Mouse (Mus musculus) kidney, embryonic 15.5 days (tissue): ENCODE measurements at regions not wholly inside any gene's neighbourhood (a gene's known extent, or its start where the extent isn't known, plus 50 kb on each side); places are given as distances from the start of the nearest gene placed in this dataset.
"Not testable (repeated sequence)": the region's sequence is repeated elsewhere in the genome, so short reads cannot be mapped to it uniquely, and the experiment has no call there.

ENCODE experiments used
- ATAC-seq: fragments of 200-750 bp; cut with Nextera tagmentation; replicated peaks from 2 replicates; pipeline ENCODE4 v1.8.0; 2017; ENCODE audit warnings: moderate TSS enrichment; ENCODE audit not compliant: low FRiP score
- H3K27ac ChIP-seq: fragments of 300-500 bp; sonication (generic); 2 replicates; pipeline ENCODE4 v1.5.1; 2015; ENCODE audit warnings: mild to moderate bottlenecking, inconsistent platforms
- H3K27me3 ChIP-seq: fragments of 300-500 bp; sonication (generic); 2 replicates; pipeline ENCODE4 v1.6.1; 2015; ENCODE audit warnings: inconsistent platforms
- H3K36me3 ChIP-seq: fragments of 300-500 bp; sonication (generic); 2 replicates; pipeline ENCODE4 v1.6.1; 2015; ENCODE audit warnings: inconsistent platforms
- H3K4me1 ChIP-seq: fragments of 300-500 bp; sonication (generic); 2 replicates; pipeline ENCODE4 v1.6.1; 2015; ENCODE audit warnings: inconsistent platforms
- H3K4me2 ChIP-seq: fragments of 300-500 bp; sonication (generic); 2 replicates; pipeline ENCODE4 v1.6.1; 2015; ENCODE audit warnings: moderate library complexity, mild to moderate bottlenecking, inconsistent platforms
- H3K4me3 ChIP-seq: fragments of 300-500 bp; sonication (generic); replicated peaks from 2 replicates; pipeline ENCODE4 v1.5.1; 2015; ENCODE audit warnings: mild to moderate bottlenecking, inconsistent platforms
- H3K9ac ChIP-seq: fragments of 300-500 bp; sonication (generic); 2 replicates; pipeline ENCODE4 v1.6.1; 2015; ENCODE audit warnings: mild to moderate bottlenecking, inconsistent platforms
- H3K9me3 ChIP-seq: fragments of 300-500 bp; sonication (generic); replicated peaks from 2 replicates; pipeline ENCODE4 v1.6.1; 2016; ENCODE audit warnings: inconsistent platforms
- WGBS: fragments of 180-500 bp; shearing (Covaris S2); methylation state at CpG from one replicate; pipeline ENCODE4 v1.1.7; 2015; ENCODE audit warnings: mixed read lengths; 5-methylcytosine and 5-hydroxymethylcytosine counted together

DNA sequence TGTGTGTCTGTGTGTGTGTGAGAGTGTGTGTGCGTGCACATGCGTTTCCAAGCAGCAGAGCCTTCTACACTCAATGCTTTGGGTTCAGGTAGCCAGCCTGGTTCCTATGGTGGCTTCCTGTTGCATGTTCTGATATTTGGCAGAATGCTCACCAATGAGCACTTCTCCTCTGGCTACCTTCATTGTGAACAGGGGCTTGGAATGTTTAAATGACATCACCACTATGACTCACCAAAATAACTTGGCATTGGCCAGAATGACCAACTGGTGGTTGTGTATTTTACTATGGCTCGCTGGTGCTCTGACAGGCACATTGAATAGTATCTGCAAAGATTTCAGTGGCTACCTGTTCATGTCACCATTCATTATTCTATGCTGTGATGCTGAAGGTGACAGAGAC lies 186.2 kb downstream of the Diras2 start:
- Histone ChIP-seq H3K4me2 (no peak overlapping the region), H3K4me1 (no peaks in the 10 kb centered on the region), H3K27ac (no peak overlapping the region), H3K36me3 (no peaks in the 10 kb centered on the region), H3K27me3 (no peaks in the 10 kb centered on the region), H3K9me3 (no peaks in the 10 kb centered on the region), H3K4me3 (no peak overlapping the region), H3K9ac (no peak overlapping the region)
- 96% methylated on average over 3 of the region's 3 CpGs for WGBS
- ATAC-seq: no peak

DNA sequence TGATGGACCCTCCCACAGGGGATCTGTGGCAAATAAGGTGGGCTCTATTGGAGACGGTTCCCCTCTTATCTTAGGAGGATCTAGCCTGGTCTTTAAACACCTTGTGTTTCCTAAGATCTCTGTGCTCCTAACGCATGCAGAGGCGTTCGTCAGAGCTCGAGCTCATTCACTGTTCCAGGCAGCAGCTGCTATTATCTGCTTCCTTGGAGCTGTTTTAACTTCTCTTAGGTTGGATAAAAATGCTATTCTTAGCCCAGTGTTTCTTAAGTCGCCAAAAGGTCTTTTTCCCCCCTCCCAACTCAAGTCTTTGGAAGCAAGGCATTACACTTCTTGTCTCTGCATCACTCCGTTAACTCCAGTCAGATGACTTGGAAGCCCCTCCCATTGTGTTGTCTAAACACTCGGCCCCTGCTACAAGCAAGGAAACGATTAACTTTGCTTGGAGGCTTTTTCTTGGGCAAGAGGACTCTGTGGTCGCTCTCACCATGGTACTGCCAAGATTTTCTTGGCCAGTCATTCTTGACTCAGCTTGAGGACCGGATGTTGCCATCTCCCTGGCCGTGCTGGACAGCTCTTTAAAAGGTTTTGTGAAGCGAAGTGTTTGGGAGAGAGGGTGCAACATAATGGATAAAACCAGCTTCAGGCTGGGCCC lies 185.6 kb downstream of the Diras2 start:
- Histone ChIP-seq H3K4me2 (no peak overlapping the region), H3K9ac (no peak overlapping the region), H3K36me3 (no peaks in the 10 kb centered on the region), H3K27ac (no peak overlapping the region), H3K4me1 (no peaks in the 10 kb centered on the region), H3K27me3 (no peaks in the 10 kb centered on the region), H3K4me3 (no peak overlapping the region), H3K9me3 (no peaks in the 10 kb centered on the region)
- 63% methylated on average over 13 of the region's 13 CpGs for WGBS
- no peak for ATAC-seq

DNA sequence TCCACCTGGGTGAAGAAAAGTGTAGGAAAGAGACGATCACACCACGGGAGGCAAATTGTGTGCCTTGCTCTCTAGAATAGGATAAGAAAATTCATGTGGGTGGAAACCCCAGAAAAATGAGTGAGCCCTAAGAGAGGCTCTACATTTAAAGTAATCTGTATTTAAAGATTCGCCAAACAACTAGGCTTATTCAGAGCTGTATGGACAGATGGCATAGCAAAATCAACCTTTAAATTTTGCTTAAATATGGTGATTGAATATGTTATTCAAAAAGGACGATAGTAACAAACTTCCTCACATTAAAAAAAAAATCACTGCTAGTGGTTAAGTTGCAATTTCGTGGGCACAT lies 185.1 kb downstream of the Diras2 start:
- ATAC-seq: no peak
- no peak overlapping the region for H3K9ac ChIP-seq
- no peaks in the 10 kb centered on the region for H3K36me3 ChIP-seq
- H3K9me3 ChIP-seq: no peaks in the 10 kb centered on the region
- H3K4me2 ChIP-seq: no peak overlapping the region
- no peaks in the 10 kb centered on the region for H3K27me3 ChIP-seq
- 90% methylated on average over 5 of the region's 5 CpGs for WGBS
- no peak overlapping the region for H3K4me3 ChIP-seq
- H3K27ac ChIP-seq: no peak overlapping the region
- H3K4me1 ChIP-seq: no peaks in the 10 kb centered on the region

DNA sequence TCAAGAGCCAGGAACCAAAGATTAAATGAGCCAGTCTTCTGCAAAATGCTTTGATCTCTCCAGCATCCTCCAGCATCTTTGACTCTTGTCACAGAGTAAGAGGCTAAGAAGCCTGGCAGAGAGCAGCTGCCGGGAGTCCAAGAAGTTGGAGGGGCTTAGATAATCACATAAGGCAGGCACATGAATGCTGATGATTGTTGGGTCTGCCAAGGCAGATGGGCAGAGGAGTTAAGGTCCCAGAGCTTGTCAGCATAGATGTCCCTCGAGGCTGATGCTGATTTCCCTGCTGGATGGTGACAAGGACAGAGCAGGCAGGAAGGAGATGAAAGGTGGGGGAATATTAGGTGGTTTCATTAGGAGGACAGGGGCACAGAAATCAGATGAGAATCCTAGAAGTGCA lies 183.4 kb downstream of the Diras2 start:
- no peak for ATAC-seq
- Histone ChIP-seq H3K4me3 (no peak overlapping the region), H3K27ac (no peak overlapping the region), H3K9me3 (no peaks in the 10 kb centered on the region), H3K4me1 (no peaks in the 10 kb centered on the region), H3K9ac (no peak overlapping the region), H3K27me3 (no peaks in the 10 kb centered on the region), H3K4me2 (no peak overlapping the region), H3K36me3 (no peaks in the 10 kb centered on the region)
- WGBS: 67% methylated on average over 2 of the region's 2 CpGs

DNA sequence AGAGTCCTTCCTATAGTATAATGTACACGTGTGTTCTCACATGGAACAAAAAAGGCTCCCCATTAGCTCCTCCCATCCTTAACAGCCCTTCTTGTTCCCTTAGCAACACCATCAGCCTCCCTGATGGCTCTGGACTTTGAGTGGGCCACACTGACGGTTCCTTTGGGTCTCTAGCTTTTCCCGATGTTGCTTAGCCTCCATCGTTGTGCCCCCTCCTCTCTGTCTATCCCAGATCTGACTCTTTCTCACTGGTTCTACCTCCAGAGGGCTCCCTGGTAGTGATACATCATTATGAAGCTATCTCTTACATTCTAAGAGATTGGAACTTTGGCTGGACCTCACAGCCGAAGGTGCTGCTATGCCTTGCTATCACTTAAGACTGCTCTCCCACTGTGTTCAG lies 181.5 kb downstream of the Diras2 start:
- Histone ChIP-seq H3K4me3 (no peak overlapping the region), H3K9me3 (no peaks in the 10 kb centered on the region), H3K27me3 (no peaks in the 10 kb centered on the region), H3K9ac (no peak overlapping the region), H3K4me2 (no peak overlapping the region), H3K36me3 (no peaks in the 10 kb centered on the region), H3K27ac (no peak overlapping the region), H3K4me1 (no peaks in the 10 kb centered on the region)
- no peak for ATAC-seq
- 92% methylated on average over 5 of the region's 5 CpGs for WGBS

DNA sequence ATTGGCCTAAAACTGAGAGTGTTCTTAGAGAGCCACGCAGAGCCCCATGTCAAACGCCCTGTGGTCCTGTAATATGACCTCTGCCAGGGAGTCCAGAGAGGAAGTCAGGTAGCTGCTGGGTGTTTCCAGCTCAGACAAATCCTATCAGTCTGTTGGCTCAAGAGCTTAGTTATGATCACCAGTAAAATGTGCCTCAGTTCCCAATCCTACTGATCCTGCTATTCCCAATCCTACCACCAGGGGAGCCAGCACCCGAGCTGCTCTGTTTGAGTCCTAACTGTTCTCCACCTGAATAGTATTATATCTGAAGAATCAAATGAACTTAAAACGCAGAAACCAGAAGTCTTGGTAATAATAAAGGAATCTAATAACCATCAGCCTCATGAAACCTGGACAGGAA lies 178.5 kb downstream of the Diras2 start:
- H3K27ac ChIP-seq: no peak overlapping the region
- 0 out of 2 replicates have a peak, but pooled peaks cover 6% of the 10 kb centered on the region for H3K9me3 ChIP-seq
- H3K4me2 ChIP-seq: no peak overlapping the region
- H3K9ac ChIP-seq: no peak overlapping the region
- no peaks in the 10 kb centered on the region for H3K4me1 ChIP-seq
- 70% methylated on average over 4 of the region's 4 CpGs for WGBS
- no peak overlapping the region for H3K4me3 ChIP-seq
- H3K27me3 ChIP-seq: no peaks in the 10 kb centered on the region
- H3K36me3 ChIP-seq: no peaks in the 10 kb centered on the region
- no peak for ATAC-seq

DNA sequence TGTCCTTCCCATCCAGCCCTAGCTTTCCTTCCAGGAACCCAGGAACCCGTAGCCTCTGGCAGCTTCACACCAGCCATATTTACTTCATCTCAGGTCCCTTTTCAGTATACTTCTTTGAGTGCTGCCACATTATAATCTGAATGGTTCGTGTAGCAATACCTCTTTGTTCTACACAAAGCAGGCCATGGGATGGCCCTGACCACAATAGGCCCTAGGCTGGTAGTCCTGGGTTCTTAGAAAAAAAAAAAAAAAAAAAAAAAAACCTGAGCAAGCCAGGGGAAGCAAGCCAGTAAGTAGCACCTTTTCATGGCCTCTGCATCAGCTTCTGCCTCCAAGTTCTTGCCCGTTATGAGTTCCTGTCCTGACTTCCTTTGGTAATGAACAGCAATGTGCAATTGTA lies 177.6 kb downstream of the Diras2 start:
- Histone ChIP-seq H3K9ac (no peak overlapping the region), H3K36me3 (no peaks in the 10 kb centered on the region), H3K4me2 (no peak overlapping the region), H3K27me3 (no peaks in the 10 kb centered on the region), H3K9me3 (0 out of 2 replicates have a peak, but pooled peaks cover 6% of the 10 kb centered on the region), H3K4me1 (no peaks in the 10 kb centered on the region), H3K4me3 (no peak overlapping the region), H3K27ac (no peak overlapping the region)
- 83% methylated on average over 3 of the region's 3 CpGs for WGBS
- no peak for ATAC-seq

DNA sequence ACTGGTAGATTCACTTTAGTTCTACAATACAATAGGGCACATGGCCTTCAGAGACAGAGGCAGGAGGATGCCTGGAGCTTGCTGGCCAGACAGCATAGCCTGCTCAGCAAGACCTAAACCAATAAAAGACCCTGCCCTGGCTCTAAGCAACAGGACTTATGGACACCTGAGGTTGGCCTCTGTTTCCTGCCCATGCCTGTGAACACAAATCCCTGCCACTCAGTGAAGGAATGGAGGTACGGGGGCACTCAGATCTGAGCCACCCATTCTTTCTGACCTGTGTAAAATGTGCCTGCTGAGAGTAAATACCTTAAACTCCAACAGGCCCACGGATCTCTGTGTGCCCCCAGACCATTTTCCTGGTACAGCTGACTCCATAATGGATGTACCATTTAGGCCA lies 177.1 kb downstream of the Diras2 start:
- 72% methylated on average over 2 of the region's 2 CpGs for WGBS
- ATAC-seq: no peak
- H3K27me3 ChIP-seq: no peaks in the 10 kb centered on the region
- no peak overlapping the region for H3K9ac ChIP-seq
- no peak overlapping the region for H3K4me3 ChIP-seq
- H3K4me1 ChIP-seq: no peaks in the 10 kb centered on the region
- 0 out of 2 replicates have a peak, but pooled peaks cover 6% of the 10 kb centered on the region for H3K9me3 ChIP-seq
- H3K36me3 ChIP-seq: no peaks in the 10 kb centered on the region
- no peak overlapping the region for H3K4me2 ChIP-seq
- no peak overlapping the region for H3K27ac ChIP-seq

DNA sequence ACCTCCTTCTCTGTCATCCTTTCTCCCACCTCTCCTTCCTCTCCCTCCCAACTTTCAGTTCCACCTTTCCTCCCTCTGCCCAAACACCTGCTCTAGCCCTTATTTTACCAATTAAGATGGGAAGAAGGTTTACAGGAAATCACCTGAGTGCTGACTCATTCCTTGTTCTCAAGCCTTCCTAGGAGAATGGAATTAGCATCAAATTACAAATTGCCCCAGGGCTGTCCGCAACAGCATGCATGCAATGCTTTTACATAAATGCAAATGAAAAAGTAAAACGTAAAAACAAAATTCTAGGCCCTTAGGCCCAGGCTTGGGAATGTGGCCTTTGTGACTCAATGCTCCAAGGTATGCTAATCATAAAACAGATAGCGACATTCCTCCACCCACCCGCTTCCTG lies 175.2 kb downstream of the Diras2 start:
- WGBS: 84% methylated on average over 4 of the region's 4 CpGs
- not testable (repeated sequence) for H3K27me3 ChIP-seq, H3K27ac ChIP-seq, H3K4me2 ChIP-seq, H3K9me3 ChIP-seq, ATAC-seq, H3K36me3 ChIP-seq, H3K4me3 ChIP-seq, H3K9ac ChIP-seq, H3K4me1 ChIP-seq

DNA sequence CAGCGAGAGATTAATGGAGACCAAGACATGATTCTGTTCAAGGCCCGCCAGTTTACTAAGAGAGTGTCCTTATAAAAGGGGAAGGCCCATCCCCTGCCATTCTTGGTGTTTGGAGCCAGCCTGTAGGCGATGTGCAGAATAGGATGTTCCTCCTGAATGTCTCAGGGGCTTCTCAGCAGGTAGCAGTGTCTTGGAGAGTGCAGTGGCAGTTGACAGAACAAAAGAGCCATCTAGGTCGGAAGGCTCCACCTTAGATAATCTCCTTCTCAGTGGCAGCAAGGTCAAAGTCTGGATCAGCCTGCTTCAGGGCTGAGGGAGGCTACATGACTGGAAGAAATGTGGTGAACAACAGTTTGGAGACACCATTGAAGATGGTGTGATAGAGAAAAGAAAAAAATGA lies 171.7 kb downstream of the Diras2 start:
- not testable (repeated sequence) for H3K36me3 ChIP-seq, ATAC-seq

DNA sequence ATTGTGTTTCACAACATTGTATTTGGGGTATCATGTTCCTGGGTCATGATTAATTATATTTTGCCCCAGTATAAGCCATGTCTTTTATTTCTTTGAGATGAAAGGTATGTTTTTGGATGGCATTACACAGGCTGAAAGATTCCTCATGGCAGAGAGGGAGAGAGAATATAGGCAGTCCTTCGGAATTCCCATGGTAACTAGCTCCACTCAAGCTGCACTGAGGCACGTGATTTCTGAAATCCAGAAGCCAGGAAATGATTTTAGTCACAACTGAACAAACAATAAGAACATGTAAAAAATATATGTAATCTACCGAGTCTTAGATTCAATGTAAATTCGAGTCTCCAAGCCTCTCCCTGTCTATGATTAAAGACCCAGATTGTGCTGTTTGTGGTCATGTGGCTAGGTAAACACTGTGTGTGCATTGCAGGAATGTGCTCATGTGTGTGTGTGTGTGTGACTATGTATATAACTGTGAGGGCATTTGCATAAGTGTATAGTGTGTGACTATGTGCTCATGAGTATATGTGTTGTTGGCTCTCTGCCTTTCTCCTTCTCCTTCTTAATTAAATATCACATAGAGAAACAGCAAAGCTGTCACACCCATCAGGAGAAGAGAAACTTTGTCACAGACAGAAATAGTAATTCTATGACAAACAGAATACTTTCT lies 169.8 kb downstream of the Diras2 start:
- Histone ChIP-seq H3K9ac (no peak overlapping the region), H3K4me3 (no peak overlapping the region), H3K4me1 (no peaks in the 10 kb centered on the region), H3K27ac (no peak overlapping the region), H3K4me2 (no peak overlapping the region), H3K36me3 (no peaks in the 10 kb centered on the region), H3K27me3 (no peaks in the 10 kb centered on the region), H3K9me3 (0 out of 2 replicates have a peak, but pooled peaks cover 6% of the 10 kb centered on the region)
- 66% methylated on average over 4 of the region's 4 CpGs for WGBS
- ATAC-seq: no peak

More for the DNA sequence above, 171.7 kb downstream of the Diras2 start:
- not testable (repeated sequence) for H3K4me1 ChIP-seq, H3K27ac ChIP-seq, H3K4me2 ChIP-seq, H3K4me3 ChIP-seq, H3K9me3 ChIP-seq, H3K27me3 ChIP-seq, H3K9ac ChIP-seq
- 91% methylated on average over 4 of the region's 4 CpGs for WGBS

DNA sequence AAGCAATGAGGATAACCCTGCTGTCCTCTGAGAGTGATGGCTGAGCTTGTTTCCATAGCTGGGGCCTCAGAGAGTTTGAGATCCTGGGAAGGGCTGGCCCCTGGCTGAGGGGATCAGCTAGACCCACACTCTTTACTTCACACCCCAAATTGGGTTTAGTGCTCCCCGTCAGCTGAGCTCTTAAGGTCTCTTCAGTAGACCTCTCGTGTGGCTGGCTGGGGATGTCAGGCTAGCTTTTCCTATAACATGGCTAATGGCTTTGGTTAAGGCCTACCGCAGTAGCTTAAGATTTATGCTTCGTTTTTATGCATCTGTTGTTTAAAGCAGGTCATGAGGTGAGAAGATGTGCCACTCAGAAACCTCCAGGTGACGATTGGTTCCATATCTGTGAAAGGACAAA lies 168.8 kb downstream of the Diras2 start:
- Histone ChIP-seq H3K36me3 (no peaks in the 10 kb centered on the region), H3K4me2 (no peak overlapping the region), H3K4me1 (no peaks in the 10 kb centered on the region), H3K27me3 (no peaks in the 10 kb centered on the region), H3K9me3 (no peaks in the 10 kb centered on the region), H3K27ac (no peak overlapping the region), H3K9ac (no peak overlapping the region), H3K4me3 (no peak overlapping the region)
- 80% methylated on average over 5 of the region's 5 CpGs for WGBS
- no peak for ATAC-seq

DNA sequence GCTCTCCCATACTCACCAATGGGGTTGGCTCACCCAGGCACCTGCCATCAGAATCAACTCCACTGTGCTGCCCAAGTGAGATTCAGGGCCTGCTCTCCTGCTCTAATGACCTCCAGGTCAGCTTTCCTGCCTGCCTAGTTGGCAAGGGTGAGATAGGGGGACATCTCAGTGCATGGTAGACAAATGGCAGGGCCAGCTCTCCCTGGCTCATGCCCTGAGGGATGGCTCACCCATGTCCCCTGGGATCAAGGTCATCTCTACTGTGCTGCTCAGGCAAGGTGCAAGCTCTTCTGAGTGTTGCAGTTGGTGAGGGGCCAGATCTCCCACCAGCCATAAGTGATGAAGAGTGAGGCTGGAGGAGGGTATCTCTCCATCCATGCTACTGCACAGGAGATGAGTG lies 161.2 kb downstream of the Diras2 start:
- no peaks in the 10 kb centered on the region for H3K27me3 ChIP-seq
- ATAC-seq: no peak
- H3K4me1 ChIP-seq: no peaks in the 10 kb centered on the region

More for the DNA sequence above, 161.2 kb downstream of the Diras2 start:
- Histone ChIP-seq H3K9me3 (no peaks in the 10 kb centered on the region), H3K9ac (no peak overlapping the region), H3K27ac (no peak overlapping the region), H3K4me2 (no peak overlapping the region), H3K36me3 (no peaks in the 10 kb centered on the region), H3K4me3 (no peak overlapping the region)
